Mouse (Mus musculus): ENCODE results near the gene Ttll1. TPM values are rescaled to one million over a fixed set of nuclear protein-coding genes. Genes with fewer than 3 reads are reported as not detected.
"Not testable (repeated sequence)": the region's sequence is repeated elsewhere in the genome, so short reads cannot be mapped to it uniquely, and the experiment has no call there.

The Ttll1 gene
- polyA plus RNA-seq, 1 experiment from 2014 or later: 23.8 TPM

DNA sequence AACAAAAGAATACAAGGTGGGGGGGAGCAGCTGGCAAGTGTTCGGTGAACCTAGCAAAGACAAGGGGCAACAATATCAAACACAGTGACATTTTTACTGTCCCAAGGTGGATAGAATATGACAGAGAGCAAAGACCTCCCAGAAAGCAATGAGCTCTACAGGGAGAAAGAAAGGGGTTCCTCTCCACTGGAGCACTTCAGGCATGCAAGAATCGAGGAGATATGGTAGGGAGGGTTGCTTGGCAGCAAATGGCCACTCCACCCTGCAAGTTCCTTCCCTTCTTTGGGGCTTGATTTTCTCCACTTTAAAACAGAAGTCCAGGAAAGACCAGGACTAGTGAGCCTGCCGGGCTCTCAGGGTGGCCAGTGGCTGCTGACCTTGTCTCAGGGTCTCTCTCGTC lies 44.4 kb downstream of the Ttll1 start:
- Histone ChIP-seq H3K27ac (replicated peaks) (no peak overlapping the region), H3K36me3 (no peaks in the 10 kb centered on the region), H3K27me3 (no peaks in the 10 kb centered on the region), H3K4me1 (peaks cover 15% of the 10 kb centered on the region), H3K4me2 (replicated peaks) (no peak overlapping the region), H3K9me3 (replicated peaks) (no peaks in the 10 kb centered on the region), H3K4me3 (replicated peaks) (no peak overlapping the region), H3K9ac (no peak overlapping the region)
- ATAC-seq (ENCODE audit: insufficient number of reproducible peaks, low FRiP score, low TSS enrichment, low read depth): no peak
- WGBS: 75% methylated on average over 4 of the region's 4 CpGs

GRCm38 (mm10) chr15:83464905-83465650 lies 45.6 kb downstream of the Ttll1 start:
- H3K27me3 ChIP-seq: no peaks in the 10 kb centered on the region
- H3K36me3 ChIP-seq: no peaks in the 10 kb centered on the region
- 77% methylated on average over 19 of the region's 19 CpGs for WGBS
- H3K4me1 ChIP-seq: peaks cover 14% of the 10 kb centered on the region
- no peak overlapping the region for H3K9ac ChIP-seq
- peak overlapping the region; percentile 87 for H3K4me2 ChIP-seq (replicated peaks)
- no peaks in the 10 kb centered on the region for H3K9me3 ChIP-seq (replicated peaks)
- ATAC-seq (ENCODE audit: insufficient number of reproducible peaks, low FRiP score, low TSS enrichment, low read depth): no peak
- H3K27ac ChIP-seq (replicated peaks): no peak overlapping the region; the same call in 1 of the 2 replicates
- H3K4me3 ChIP-seq (replicated peaks): peak overlapping the region; percentile 70

GRCm38 (mm10) chr15:83464083-83464904 lies 46.4 kb downstream of the Ttll1 start, which contains the start of gene Pacsin2:
Gene Pacsin2, minus strand, starts transcription at chr15:83464606.
- WGBS: 1% methylated on average over 63 of the region's 88 CpGs

DNA sequence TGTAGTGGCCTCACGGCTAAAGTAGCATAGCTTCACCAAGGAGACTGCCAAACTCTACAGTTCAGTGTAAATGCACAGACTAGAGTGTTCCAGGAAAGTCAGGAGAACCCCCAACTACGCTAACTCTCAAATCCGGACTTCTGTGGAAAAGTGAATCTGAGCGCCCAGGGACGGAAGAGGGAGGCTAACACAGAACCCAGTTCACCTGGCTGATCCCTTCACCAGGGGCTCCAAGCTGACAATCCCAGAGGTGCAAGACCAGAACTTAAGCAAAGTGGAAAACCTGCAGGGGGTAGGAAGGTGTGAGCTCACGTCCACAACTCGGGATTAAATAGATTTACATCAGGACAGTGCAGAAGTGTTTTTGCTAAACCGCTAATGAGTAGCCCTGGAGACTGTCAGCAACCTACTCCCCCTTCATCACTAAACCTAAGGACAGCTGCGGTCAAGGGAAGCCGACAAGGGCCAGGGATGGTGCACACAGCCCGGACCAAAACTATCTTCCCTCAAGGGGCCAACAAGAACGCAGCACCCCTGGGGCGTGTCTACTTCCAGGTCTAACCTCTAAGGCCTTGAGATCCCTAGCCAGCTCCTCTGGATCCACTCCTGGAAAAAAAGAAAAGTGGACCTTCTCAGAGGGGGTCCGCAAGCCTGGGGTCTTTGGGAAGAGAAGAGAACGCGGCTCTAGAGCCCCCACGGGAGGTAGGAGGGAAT lies 47.2 kb downstream of the Ttll1 start:
- Histone ChIP-seq H3K27me3 (no peaks in the 10 kb centered on the region), H3K9me3 (replicated peaks) (no peaks in the 10 kb centered on the region), H3K9ac (peak overlapping the region; percentile 59), H3K36me3 (no peaks in the 10 kb centered on the region), H3K4me2 (replicated peaks) (peak overlapping the region; percentile 87), H3K4me3 (replicated peaks) (peak overlapping the region; percentile 70), H3K27ac (replicated peaks) (peak overlapping the region; percentile 76), H3K4me1 (peaks cover 14% of the 10 kb centered on the region)
- no peak for ATAC-seq (ENCODE audit: insufficient number of reproducible peaks, low FRiP score, low TSS enrichment, low read depth)
- WGBS: 6% methylated on average over 17 of the region's 17 CpGs

More at GRCm38 (mm10) chr15:83464083-83464904, 46.4 kb downstream of the Ttll1 start, which contains the start of gene Pacsin2:
- H3K4me3 ChIP-seq (replicated peaks): peak within 1 kb of the TSS; percentile 70
- no peaks in the 10 kb centered on the region for H3K36me3 ChIP-seq
- H3K9ac ChIP-seq: peak within 1 kb of the TSS; percentile 59
- peak; percentile 98 for ATAC-seq (ENCODE audit: insufficient number of reproducible peaks, low FRiP score, low TSS enrichment, low read depth)
- H3K27me3 ChIP-seq: no peaks in the 10 kb centered on the region
- H3K4me1 ChIP-seq: peaks cover 14% of the 10 kb centered on the region
- peak within 1 kb of the TSS; percentile 76 for H3K27ac ChIP-seq (replicated peaks)
- H3K9me3 ChIP-seq (replicated peaks): no peaks in the 10 kb centered on the region
- peak within 1 kb of the TSS; percentile 87 for H3K4me2 ChIP-seq (replicated peaks)

GRCm38 (mm10) chr15:83462349-83462748 lies 48.3 kb downstream of the Ttll1 start:
- WGBS: 81% methylated on average over 8 of the region's 8 CpGs
- H3K9ac ChIP-seq; H3K9me3 ChIP-seq (replicated peaks); H3K27me3 ChIP-seq; H3K4me2 ChIP-seq (replicated peaks); H3K27ac ChIP-seq (replicated peaks); H3K36me3 ChIP-seq; ATAC-seq (ENCODE audit: insufficient number of reproducible peaks, low FRiP score, low TSS enrichment, low read depth): not testable (repeated sequence)
- Histone ChIP-seq H3K4me3 (replicated peaks) (0 out of 2 replicates have a peak overlapping the region, but pooled peaks have one; percentile 70), H3K4me1 (peaks cover 14% of the 10 kb centered on the region)

DNA sequence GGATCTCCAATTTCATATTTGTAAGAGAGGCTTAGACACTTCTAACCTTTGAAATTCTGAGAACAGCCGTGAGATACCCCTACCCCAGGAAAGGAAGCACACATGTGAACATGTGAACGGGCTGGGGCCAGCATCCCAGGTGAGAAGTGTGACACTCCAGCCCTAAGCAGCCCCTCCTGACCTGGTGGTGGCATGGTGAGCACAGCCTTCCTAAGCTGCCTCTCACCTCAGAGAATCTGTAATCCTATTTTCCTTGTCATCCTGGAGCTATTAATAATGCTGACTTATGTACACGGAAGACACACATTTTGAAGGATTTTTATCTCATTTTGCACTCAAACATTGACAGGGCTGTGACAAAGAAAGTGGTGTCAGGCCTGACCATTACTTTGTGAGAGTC lies 49.8 kb downstream of the Ttll1 start:
- no peak overlapping the region for H3K9ac ChIP-seq
- H3K4me3 ChIP-seq (replicated peaks): no peak overlapping the region
- no peaks in the 10 kb centered on the region for H3K27me3 ChIP-seq
- H3K36me3 ChIP-seq: no peaks in the 10 kb centered on the region
- no peak overlapping the region for H3K4me2 ChIP-seq (replicated peaks)
- no peak overlapping the region for H3K27ac ChIP-seq (replicated peaks)
- WGBS: 79% methylated on average over 3 of the region's 3 CpGs
- H3K9me3 ChIP-seq (replicated peaks): no peaks in the 10 kb centered on the region
- no peak for ATAC-seq (ENCODE audit: insufficient number of reproducible peaks, low FRiP score, low TSS enrichment, low read depth)
- peaks cover 14% of the 10 kb centered on the region for H3K4me1 ChIP-seq

DNA sequence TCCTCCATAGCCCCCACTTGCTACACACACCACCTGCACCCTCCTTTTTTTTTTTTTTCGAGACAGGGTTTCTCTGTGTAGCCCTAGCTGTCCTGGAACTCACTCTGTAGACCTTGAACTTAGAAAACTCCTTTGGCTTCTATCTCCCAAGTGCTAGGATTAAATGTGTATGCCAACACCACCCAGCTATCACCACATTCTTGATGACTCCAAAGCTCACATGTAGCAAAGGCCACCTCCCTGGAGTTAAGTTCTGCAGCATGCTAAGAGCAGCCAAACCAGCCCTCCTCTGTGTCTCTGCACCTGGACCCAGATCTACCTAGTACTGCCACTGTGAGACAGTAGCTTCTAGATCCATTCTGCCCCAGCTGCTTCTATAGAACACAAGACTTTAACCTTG lies 53.2 kb downstream of the Ttll1 start:
- 76% methylated on average over 1 of the region's 1 CpGs for WGBS
- no peak overlapping the region for H3K27ac ChIP-seq (replicated peaks)
- no peak overlapping the region for H3K4me2 ChIP-seq (replicated peaks)
- ATAC-seq (ENCODE audit: insufficient number of reproducible peaks, low FRiP score, low TSS enrichment, low read depth): no peak
- H3K27me3 ChIP-seq: no peaks in the 10 kb centered on the region
- H3K4me1 ChIP-seq: peaks cover 6% of the 10 kb centered on the region
- H3K9ac ChIP-seq: no peak overlapping the region
- no peaks in the 10 kb centered on the region for H3K9me3 ChIP-seq (replicated peaks)
- H3K36me3 ChIP-seq: no peaks in the 10 kb centered on the region
- no peak overlapping the region for H3K4me3 ChIP-seq (replicated peaks)

- ATAC-seq (ENCODE audit: insufficient number of reproducible peaks, low FRiP score, low TSS enrichment, low read depth): no peak
- no peak overlapping the region for H3K27ac ChIP-seq (replicated peaks)
- 85% methylated on average over 5 of the region's 5 CpGs for WGBS
- peaks cover 20% of the 10 kb centered on the region for H3K4me1 ChIP-seq
- H3K9me3 ChIP-seq (replicated peaks): no peaks in the 10 kb centered on the region
- no peak overlapping the region for H3K4me3 ChIP-seq (replicated peaks)
- no peak overlapping the region for H3K4me2 ChIP-seq (replicated peaks)
- no peaks in the 10 kb centered on the region for H3K36me3 ChIP-seq
- H3K9ac ChIP-seq: no peak overlapping the region
- no peaks in the 10 kb centered on the region for H3K27me3 ChIP-seq
Measured at GRCm38 (mm10) chr15:83455637-83456036, 55.1 kb downstream of the Ttll1 start.

DNA sequence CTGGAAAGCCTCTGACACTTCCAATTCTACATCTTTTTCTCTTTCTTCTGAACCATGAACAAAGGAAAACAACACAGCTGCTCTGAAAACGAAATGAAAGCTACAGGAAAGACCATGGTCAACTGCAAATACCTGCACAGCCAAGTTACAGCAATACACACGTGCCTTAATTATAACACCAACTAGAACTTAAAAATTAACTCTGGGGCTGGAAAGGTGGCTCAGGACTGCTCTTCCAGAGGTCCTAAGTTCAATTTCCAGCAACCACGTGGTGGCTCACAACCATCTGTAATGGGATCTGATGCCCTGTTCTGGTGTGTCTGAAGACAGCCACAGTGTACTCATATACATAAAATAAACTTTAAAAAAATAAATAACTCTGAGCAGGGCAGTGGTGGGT lies 55.7 kb downstream of the Ttll1 start:
- Histone ChIP-seq H3K36me3 (no peaks in the 10 kb centered on the region), H3K27me3 (no peaks in the 10 kb centered on the region), H3K27ac (replicated peaks) (no peak overlapping the region), H3K4me3 (replicated peaks) (no peak overlapping the region), H3K4me1 (peaks cover 20% of the 10 kb centered on the region), H3K4me2 (replicated peaks) (no peak overlapping the region), H3K9ac (no peak overlapping the region), H3K9me3 (replicated peaks) (no peaks in the 10 kb centered on the region)
- 59% methylated on average over 3 of the region's 3 CpGs for WGBS
- no peak for ATAC-seq (ENCODE audit: insufficient number of reproducible peaks, low FRiP score, low TSS enrichment, low read depth)

DNA sequence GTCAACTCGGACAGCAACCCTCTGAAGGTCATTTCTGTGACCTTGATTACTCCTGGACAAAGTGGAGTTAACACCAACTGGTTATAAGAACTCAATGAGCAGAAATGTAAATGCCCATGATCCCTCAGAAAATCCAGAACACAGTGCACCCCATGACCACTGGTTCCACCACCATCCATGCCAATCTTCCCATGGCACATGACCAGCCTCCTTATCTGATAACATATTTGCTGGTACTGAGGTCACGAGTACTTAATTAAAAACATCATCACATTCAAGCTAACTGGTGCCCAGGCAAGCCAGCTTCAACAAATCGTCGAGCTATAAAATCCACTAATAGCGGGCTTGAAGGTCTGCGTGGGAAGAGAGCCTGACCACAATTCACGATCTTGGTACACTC lies 56.3 kb downstream of the Ttll1 start:
- Histone ChIP-seq H3K9me3 (replicated peaks) (no peaks in the 10 kb centered on the region), H3K4me3 (replicated peaks) (no peak overlapping the region), H3K4me2 (replicated peaks) (no peak overlapping the region), H3K9ac (no peak overlapping the region), H3K27me3 (no peaks in the 10 kb centered on the region), H3K4me1 (peaks cover 20% of the 10 kb centered on the region), H3K27ac (replicated peaks) (no peak overlapping the region), H3K36me3 (no peaks in the 10 kb centered on the region)
- no peak for ATAC-seq (ENCODE audit: insufficient number of reproducible peaks, low FRiP score, low TSS enrichment, low read depth)
- WGBS: 71% methylated on average over 7 of the region's 7 CpGs

DNA sequence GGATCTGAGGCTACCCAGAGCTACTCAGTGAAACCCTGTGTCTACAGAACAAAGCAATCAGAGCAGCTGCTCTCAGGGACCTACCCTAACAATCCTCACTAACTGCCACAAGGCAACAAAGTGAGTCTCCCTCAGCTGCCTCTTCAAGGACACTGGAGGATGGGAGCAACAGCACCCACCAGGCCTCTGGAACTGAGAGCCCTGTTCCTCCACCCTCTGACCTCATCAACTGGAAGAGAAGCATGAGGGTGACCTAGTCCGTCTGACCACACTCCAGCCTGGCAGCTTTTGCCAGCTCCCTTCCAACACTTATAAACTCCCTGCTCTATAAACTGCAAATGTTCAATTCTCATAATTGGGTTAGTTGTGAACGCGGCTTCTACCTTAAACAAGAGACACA lies 56.8 kb downstream of the Ttll1 start:
- Histone ChIP-seq H3K36me3 (no peaks in the 10 kb centered on the region), H3K27ac (replicated peaks) (no peak overlapping the region), H3K27me3 (no peaks in the 10 kb centered on the region), H3K4me3 (replicated peaks) (no peak overlapping the region), H3K9me3 (replicated peaks) (no peaks in the 10 kb centered on the region), H3K4me2 (replicated peaks) (no peak overlapping the region), H3K9ac (no peak overlapping the region), H3K4me1 (peaks cover 20% of the 10 kb centered on the region)
- 77% methylated on average over 3 of the region's 3 CpGs for WGBS
- no peak for ATAC-seq (ENCODE audit: insufficient number of reproducible peaks, low FRiP score, low TSS enrichment, low read depth)

Measured in embryonic facial prominence, embryonic 15.5 days (tissue).